Mouse (Mus musculus): ENCODE measurements around the gene Gdpd3.

DNA sequence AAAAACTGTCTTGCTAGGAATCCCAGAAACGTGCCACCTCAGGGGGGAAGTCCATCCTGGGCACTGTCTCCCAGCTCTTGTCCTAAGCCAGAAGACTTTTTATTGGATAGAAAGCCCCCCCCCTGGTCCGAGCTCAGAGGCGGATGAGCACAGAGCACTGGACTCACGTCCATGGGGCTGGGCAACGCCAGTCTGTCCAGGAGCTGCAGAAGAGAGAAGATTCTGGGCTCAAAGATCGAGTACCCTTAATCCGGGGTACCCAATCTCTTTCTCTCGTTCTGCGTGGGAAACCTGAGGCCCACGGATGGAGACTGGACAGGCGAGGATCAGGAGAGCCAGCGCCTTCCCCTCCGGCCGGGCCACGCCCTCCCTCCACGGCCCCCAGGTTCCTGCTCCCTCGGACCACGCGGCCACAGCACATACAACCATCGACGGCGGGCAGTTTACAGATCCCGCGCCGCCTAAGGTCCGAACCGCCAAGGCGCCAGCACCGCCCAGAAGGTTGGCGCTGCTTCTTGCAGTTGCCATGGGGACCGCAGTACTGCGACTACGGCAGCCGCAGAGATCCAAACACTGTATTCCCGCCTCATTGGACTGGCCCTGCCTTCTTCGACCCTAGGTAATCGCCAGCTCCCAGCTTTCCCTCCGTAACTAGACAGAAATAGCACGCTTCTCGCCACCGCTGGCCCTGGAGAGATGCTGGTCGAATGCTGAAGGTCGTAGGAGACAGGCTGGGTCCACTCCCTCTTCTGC is 42.7 kb downstream of the Gdpd3 start:
- TF ChIP-seq CTCF (IDR thresholded peaks at IDR 0.05; ENCODE audit: insufficient read depth, low read length) (no peak), POLR2A (IDR thresholded peaks at IDR 0.05; ENCODE audit: borderline replicate concordance, extremely low read depth, low read depth, low read length) (peak; percentile 32; the same call in 1 of the 2 replicates)

Data from lung, adult 2 months (tissue).